Mouse (Mus musculus) liver, embryonic 11.5 days (tissue): ENCODE measurements around the gene Sbk2. TPM values are rescaled to one million over a fixed set of nuclear protein-coding genes. Genes with fewer than 3 reads are reported as not detected.

ENCODE experiments used
- ATAC-seq: fragments of 200-750 bp; cut with Nextera tagmentation; replicated peaks from 2 replicates; pipeline ENCODE4 v1.8.0; 2017; ENCODE audit warnings: moderate number of reproducible peaks, mild to moderate bottlenecking, moderate TSS enrichment, moderate library complexity; ENCODE audit not compliant: low FRiP score
- DNase-seq: peaks from one replicate; pipeline ENCODE4 v3.0.0-alpha.2; 2017; ENCODE audit warnings: low spot score
- H3K27ac ChIP-seq: fragments of 300-500 bp; sonication (generic); 2 replicates; pipeline ENCODE4 v1.5.1; 2014; ENCODE audit warnings: mild to moderate bottlenecking, low read depth, low read length, control low read depth
- H3K27me3 ChIP-seq: fragments of 300-500 bp; sonication (generic); replicated peaks from 2 replicates; pipeline ENCODE4 v1.6.1; 2014; ENCODE audit warnings: low read length, mixed read lengths; ENCODE audit not compliant: control insufficient read depth, insufficient read depth
- H3K36me3 ChIP-seq: fragments of 300-500 bp; sonication (generic); 2 replicates; pipeline ENCODE4 v1.6.1; 2014; ENCODE audit warnings: mild to moderate bottlenecking, low read length, moderate library complexity, mixed read lengths; ENCODE audit not compliant: control insufficient read depth, insufficient read depth
- H3K4me1 ChIP-seq: fragments of 300-500 bp; sonication (generic); replicated peaks from 2 replicates; pipeline ENCODE4 v1.6.1; 2014; ENCODE audit warnings: low read length, mixed read lengths; ENCODE audit not compliant: control insufficient read depth, insufficient read depth
- H3K4me2 ChIP-seq: fragments of 300-500 bp; sonication (generic); 2 replicates; pipeline ENCODE4 v1.6.1; 2014; ENCODE audit warnings: mild to moderate bottlenecking, control low read depth, moderate library complexity
- H3K4me3 ChIP-seq: fragments of 300-500 bp; sonication (generic); 2 replicates; pipeline ENCODE4 v1.5.1; 2014; ENCODE audit warnings: low read depth, low read length, control low read depth
- H3K9ac ChIP-seq: fragments of 300-500 bp; sonication (generic); 2 replicates; pipeline ENCODE4 v1.6.1; 2014; ENCODE audit warnings: low read depth, low read length, control low read depth
- H3K9me3 ChIP-seq: fragments of 300-500 bp; sonication (generic); 2 replicates; pipeline ENCODE4 v1.6.1; 2016; ENCODE audit warnings: low read length, inconsistent platforms, mixed read lengths; ENCODE audit not compliant: control insufficient read depth
- WGBS: fragments of 180-500 bp; shearing (Covaris S2); extraction: QIAGEN DNeasy Blood & Tissue Kit; methylation state at CpG from one replicate; pipeline ENCODE4 v1.1.7; 2014; 5-methylcytosine and 5-hydroxymethylcytosine counted together
- polyA plus RNA-seq: library from polyadenylated mRNA; unstranded; fragments of >200 nt; fragmentation: Nextera tagmentation; extraction: Ambion mirVana; gene quantifications from 2 replicates; pipeline ENCODE4 v1.2.1, GENCODE M21; 2014

Sbk2 gene
- polyA plus RNA-seq, 1 experiment from 2014 or later = 0.22 TPM

GRCm38 (mm10) chr7:4995268-4996002 is 31.2 kb upstream of the Sbk2 start:
- Histone ChIP-seq H3K9ac (peak overlapping the region; percentile 57), H3K9me3 (no peaks in the 10 kb centered on the region), H3K4me1 (peaks cover 5% of the 10 kb centered on the region; the same call in 1 of the 2 replicates), H3K4me2 (peak overlapping the region; percentile 65), H3K27me3 (peaks cover 46% of the 10 kb centered on the region), H3K4me3 (peak overlapping the region; percentile 57), H3K36me3 (peaks cover 5% of the 10 kb centered on the region; the same call in 1 of the 2 replicates), H3K27ac (no peak overlapping the region)
- 8% methylated on average over 19 of the region's 19 CpGs for WGBS
- DNase-seq (no peak), ATAC-seq (peak; percentile 22; the same call in 1 of the 2 replicates)

GRCm38 (mm10) chr7:4993999-4994788 is 30.0 kb upstream of the Sbk2 start:
- no peak overlapping the region for H3K27ac ChIP-seq
- no peak overlapping the region for H3K4me3 ChIP-seq
- peaks cover 5% of the 10 kb centered on the region; the same call in 1 of the 2 replicates for H3K36me3 ChIP-seq
- DNase-seq (no peak), ATAC-seq (no peak)
- H3K4me2 ChIP-seq = peak overlapping the region; percentile 31
- H3K9me3 ChIP-seq = no peaks in the 10 kb centered on the region
- WGBS = 40% methylated on average over 59 of the region's 59 CpGs
- H3K4me1 ChIP-seq = peaks cover 5% of the 10 kb centered on the region; the same call in 1 of the 2 replicates
- peaks cover 46% of the 10 kb centered on the region for H3K27me3 ChIP-seq
- no peak overlapping the region for H3K9ac ChIP-seq

- 33% methylated on average over 55 of the region's 55 CpGs for WGBS
- H3K27ac ChIP-seq = no peak overlapping the region
- DNase-seq = no peak
- no peaks in the 10 kb centered on the region for H3K9me3 ChIP-seq
- no peak for ATAC-seq
- H3K9ac ChIP-seq = no peak overlapping the region
- peaks cover 5% of the 10 kb centered on the region; the same call in 1 of the 2 replicates for H3K36me3 ChIP-seq
- no peak overlapping the region; the same call in 1 of the 2 replicates for H3K4me2 ChIP-seq
- H3K4me3 ChIP-seq = no peak overlapping the region
- H3K4me1 ChIP-seq = peaks cover 5% of the 10 kb centered on the region; the same call in 1 of the 2 replicates
- H3K27me3 ChIP-seq = peaks cover 46% of the 10 kb centered on the region
Measured at GRCm38 (mm10) chr7:4993347-4993998, 29.3 kb upstream of the Sbk2 start.

- H3K9ac ChIP-seq = no peak overlapping the region
- no peak overlapping the region for H3K4me3 ChIP-seq
- 47% methylated on average over 2 of the region's 2 CpGs for WGBS
- H3K27me3 ChIP-seq = peaks cover 15% of the 10 kb centered on the region
- no peaks in the 10 kb centered on the region for H3K9me3 ChIP-seq
- DNase-seq = no peak
- no peak overlapping the region for H3K4me2 ChIP-seq
- ATAC-seq = no peak
- no peak overlapping the region for H3K27ac ChIP-seq
- no peaks in the 10 kb centered on the region for H3K4me1 ChIP-seq
- H3K36me3 ChIP-seq = peaks cover 4% of the 10 kb centered on the region; the same call in 1 of the 2 replicates
Measured at GRCm38 (mm10) chr7:4988250-4988649, 24.0 kb upstream of the Sbk2 start.

- Histone ChIP-seq H3K9me3 (no peaks in the 10 kb centered on the region), H3K4me1 (no peaks in the 10 kb centered on the region), H3K27ac (no peak overlapping the region), H3K4me2 (no peak overlapping the region), H3K36me3 (no peaks in the 10 kb centered on the region), H3K4me3 (no peak overlapping the region), H3K9ac (no peak overlapping the region), H3K27me3 (no peaks in the 10 kb centered on the region)
- DNase-seq = no peak
- ATAC-seq = no peak
- 84% methylated on average over 7 of the region's 7 CpGs for WGBS
Measured at GRCm38 (mm10) chr7:4976832-4977231, 12.6 kb upstream of the Sbk2 start.

- Histone ChIP-seq H3K27me3 (no peaks in the 10 kb centered on the region; the same call in 1 of the 2 replicates), H3K9me3 (no peaks in the 10 kb centered on the region), H3K27ac (no peak overlapping the region), H3K4me3 (no peak overlapping the region), H3K36me3 (no peaks in the 10 kb centered on the region), H3K4me1 (no peaks in the 10 kb centered on the region), H3K4me2 (no peak overlapping the region), H3K9ac (no peak overlapping the region)
- no peak for DNase-seq
- WGBS = 46% methylated on average over 4 of the region's 4 CpGs
- 0 out of 2 replicates have a peak, but pooled peaks have one; percentile 39 for ATAC-seq
Measured at GRCm38 (mm10) chr7:4975455-4975854, 11.2 kb upstream of the Sbk2 start.

- no peak for ATAC-seq
- no peaks in the 10 kb centered on the region; the same call in 1 of the 2 replicates for H3K27me3 ChIP-seq
- no peak overlapping the region for H3K4me3 ChIP-seq
- DNase-seq = no peak
- H3K4me2 ChIP-seq = no peak overlapping the region
- 56% methylated on average over 18 of the region's 18 CpGs for WGBS
- H3K36me3 ChIP-seq = no peaks in the 10 kb centered on the region
- H3K27ac ChIP-seq = no peak overlapping the region
- no peak overlapping the region for H3K9ac ChIP-seq
- no peaks in the 10 kb centered on the region for H3K4me1 ChIP-seq
- no peaks in the 10 kb centered on the region for H3K9me3 ChIP-seq
Measured at GRCm38 (mm10) chr7:4972321-4973047, 8.3 kb upstream of the Sbk2 start.

GRCm38 (mm10) chr7:4971710-4972109 is 7.5 kb upstream of the Sbk2 start:
- no peak for ATAC-seq
- Histone ChIP-seq H3K27me3 (no peaks in the 10 kb centered on the region; the same call in 1 of the 2 replicates), H3K4me3 (no peak overlapping the region), H3K36me3 (no peaks in the 10 kb centered on the region), H3K9ac (no peak overlapping the region), H3K9me3 (no peaks in the 10 kb centered on the region), H3K4me1 (no peaks in the 10 kb centered on the region), H3K27ac (no peak overlapping the region), H3K4me2 (no peak overlapping the region)
- 35% methylated on average over 7 of the region's 7 CpGs for WGBS
- DNase-seq = no peak
